8 mouse cellular contexts compared by ENCODE assay signal in the genomic region with DNA sequence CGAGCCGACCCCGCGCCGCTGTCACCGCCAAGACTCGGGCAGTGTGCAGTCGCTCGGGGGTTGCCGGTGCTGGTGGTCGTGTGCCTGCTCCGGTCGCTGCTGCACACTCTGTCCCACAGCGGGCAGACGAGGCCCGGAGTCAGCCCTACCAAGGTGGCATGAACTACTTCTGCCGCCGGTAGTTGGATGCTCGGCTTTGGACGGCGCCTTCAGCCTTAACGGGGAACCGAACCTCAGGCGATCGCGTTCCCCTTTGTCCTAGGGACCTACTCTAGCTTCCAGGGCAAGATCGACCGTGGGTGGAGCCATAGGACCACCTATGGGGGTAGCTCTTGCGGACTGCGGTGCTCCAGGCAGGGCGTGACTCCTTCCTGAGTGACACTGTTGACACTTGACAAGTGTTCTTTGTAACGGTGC. TPM values are rescaled to one million over a fixed set of nuclear protein-coding genes. Genes with fewer than 3 reads are reported as not detected.
DNase-seq lines count a peak whose midpoint lies in the region; ATAC-seq and TF ChIP-seq lines count a peak whose summit lies in the region.

No protein-coding gene starts in this region.

- DNase-seq in kidney, postnatal 10 days = no peak
- peak; percentile 52 to 57 (median 53) for DNase-seq in liver, embryonic 14.5 days (ENCODE audit: low read depth in 3 of 3, low spot score in 3 of 3)
- peak; percentile 58 to 70 for DNase-seq in spleen, postnatal 10 days (ENCODE audit: low spot score in 2 of 2)
- no peak for DNase-seq in gastrocnemius, adult 8-10 months (ENCODE audit: low spot score in 2 of 2)
- DNase-seq in layer of hippocampus, adult 11-12 months (ENCODE audit: low spot score) = no peak

- H3K27ac ChIP-seq in kidney, embryonic 15.5 days = peak overlapping the region; percentile 84; the same call in 1 of the 2 replicates
- peak overlapping the region; percentile 98 for H3K27ac ChIP-seq in bone marrow, adult 2 months (ENCODE audit: control insufficient read depth, insufficient read depth, low read depth, low read length, poor library complexity)
- peak overlapping the region in 1 of 2 experiments; percentile 2; a peak in 1 of 4 replicates for H3K27ac ChIP-seq in heart, embryonic 14.5 days (replicated peaks in 1 of 2; ENCODE audit: control insufficient read depth in 1 of 2, insufficient read depth in 1 of 2, low read depth in 2 of 2, low read length in 2 of 2)
- H3K27ac ChIP-seq in liver, embryonic 14.5 days = peak overlapping the region; percentile 99

- under 1% methylated on average over 32 of the region's 32 CpGs for WGBS in kidney, embryonic 15.5 days
- 0% methylated on average over 32 of the region's 32 CpGs for WGBS in bone marrow, adult 2 months
- under 1% methylated on average over 32 of the region's 32 CpGs for WGBS in heart, embryonic 14.5 days
- WGBS in liver, embryonic 14.5 days (ENCODE audit: insufficient replicate concordance) = under 1% methylated on average over 32 of the region's 32 CpGs

- H3K4me2 ChIP-seq in kidney, embryonic 15.5 days = peak overlapping the region; percentile 95
- peak overlapping the region; percentile 96 for H3K4me2 ChIP-seq in heart, embryonic 14.5 days (ENCODE audit: low read length)
- H3K4me2 ChIP-seq in liver, embryonic 14.5 days (ENCODE audit: low read depth) = peak overlapping the region; percentile 90

- H3K9me3 ChIP-seq in kidney, embryonic 15.5 days (replicated peaks) = no peaks in the 10 kb centered on the region
- 0 out of 2 replicates have a peak, but pooled peaks cover 4% of the 10 kb centered on the region for H3K9me3 ChIP-seq in heart, embryonic 14.5 days (ENCODE audit: control insufficient read depth, low read length)
- no peaks in the 10 kb centered on the region for H3K9me3 ChIP-seq in liver, embryonic 14.5 days (ENCODE audit: control insufficient read depth, low read length)

- H3K27me3 ChIP-seq in kidney, embryonic 15.5 days = 0 out of 2 replicates have a peak, but pooled peaks cover 3% of the 10 kb centered on the region
- peaks cover 69% of the 10 kb centered on the region for H3K27me3 ChIP-seq in heart, embryonic 14.5 days (ENCODE audit: control insufficient read depth, insufficient read depth, low read length)
- H3K27me3 ChIP-seq in liver, embryonic 14.5 days (ENCODE audit: control insufficient read depth, insufficient read depth, low read length) = no peaks in the 10 kb centered on the region

- H3K4me3 ChIP-seq in kidney, embryonic 15.5 days (replicated peaks) = peak overlapping the region; percentile 88
- H3K4me3 ChIP-seq in bone marrow, adult 2 months (replicated peaks; ENCODE audit: control insufficient read depth, low read depth, low read length) = peak overlapping the region; percentile 87
- H3K4me3 ChIP-seq in heart, embryonic 14.5 days (ENCODE audit: control insufficient read depth in 1 of 2, insufficient read depth in 1 of 2, low read depth in 1 of 2, low read length in 2 of 2) = peak overlapping the region; percentile 64 to 69
- peak overlapping the region; percentile 71 to 98 for H3K4me3 ChIP-seq in liver, embryonic 14.5 days (ENCODE audit: insufficient read depth in 1 of 2, low read depth in 2 of 2, low read length in 2 of 2)

- peak overlapping the region; percentile 73 for H3K9ac ChIP-seq in kidney, embryonic 15.5 days
- peak overlapping the region; percentile 74 for H3K9ac ChIP-seq in heart, embryonic 14.5 days (ENCODE audit: low read length)
- H3K9ac ChIP-seq in liver, embryonic 14.5 days (replicated peaks) = peak overlapping the region; percentile 98

- H3K4me1 ChIP-seq in kidney, embryonic 15.5 days = peaks cover 15% of the 10 kb centered on the region
- peaks cover 4% of the 10 kb centered on the region for H3K4me1 ChIP-seq in bone marrow, adult 2 months (ENCODE audit: control insufficient read depth, insufficient read depth, low read length)
- H3K4me1 ChIP-seq in heart, embryonic 14.5 days (ENCODE audit: control insufficient read depth in 2 of 2, insufficient read depth in 2 of 2, low read length in 2 of 2) = peaks cover 0 to 4% of the 10 kb centered on the region in 2 experiments; a peak in 2 of 4 replicates
- peaks cover 17 to 21% of the 10 kb centered on the region in 2 experiments for H3K4me1 ChIP-seq in liver, embryonic 14.5 days (replicated peaks; ENCODE audit: control insufficient read depth in 2 of 2, insufficient read depth in 2 of 2, low read length in 1 of 2)

- TF ChIP-seq CTCF in bone marrow, adult 2 months (IDR thresholded peaks at IDR 0.05; ENCODE audit: control insufficient read depth, insufficient read depth, low read length) = no peak
- peak; percentile 1; the same call in 1 of the 2 replicates for TF ChIP-seq CTCF in liver, embryonic 14.5 days (IDR thresholded peaks at IDR 0.05; ENCODE audit: low read depth)

- no peak for TF ChIP-seq EP300 in liver, embryonic 14.5 days (IDR thresholded peaks at IDR 0.05; ENCODE audit: low read depth)

- TF ChIP-seq POLR2A in bone marrow, adult 2 months (IDR thresholded peaks at IDR 0.05; ENCODE audit: borderline replicate concordance, control insufficient read depth, low read depth, low read length) = peak; percentile 28; the same call in 1 of the 2 replicates

- peak; percentile 82 for ATAC-seq in kidney, embryonic 15.5 days (replicated peaks; ENCODE audit: low FRiP score)
- peak; percentile 34 for ATAC-seq in heart, embryonic 14.5 days (ENCODE audit: insufficient number of reproducible peaks, insufficient read depth, low FRiP score, low read depth)
- peak; percentile 73 for ATAC-seq in liver, embryonic 14.5 days (ENCODE audit: insufficient read depth)

- H3K36me3 ChIP-seq in kidney, embryonic 15.5 days = no peaks in the 10 kb centered on the region
- no peaks in the 10 kb centered on the region for H3K36me3 ChIP-seq in heart, embryonic 14.5 days (ENCODE audit: control insufficient read depth, insufficient read depth, low read length)
- H3K36me3 ChIP-seq in liver, embryonic 14.5 days (replicated peaks; ENCODE audit: control insufficient read depth, insufficient read depth, low read depth) = peaks cover 6% of the 10 kb centered on the region

RNA-seq across cellular contexts. Expression of a gene that starts 0.4 kb away (rescaled TPM):
- polyA plus RNA-seq in kidney, embryonic 15.5 days (2015; fragmentation: Nextera tagmentation; extraction: Ambion mirVana) = 10.7 and 13.7 TPM in 2 replicates
- 20.8 and 21.2 TPM in 2 replicates for polyA plus RNA-seq in bone marrow, adult 2 months (2011; ENCODE audit: insufficient read depth, insufficient read length, low replicate concordance, missing spikeins)
- polyA plus RNA-seq in heart, embryonic 14.5 days (2014; fragmentation: Nextera tagmentation; extraction: Ambion mirVana) = 3.1 and 4.6 TPM in 2 replicates
- 7.5 and 11.0 TPM in 2 replicates for polyA plus RNA-seq in liver, embryonic 14.5 days (2012; rRNA removed)
- polyA plus RNA-seq in liver, embryonic 14.5 days (2014; fragmentation: Nextera tagmentation; extraction: Ambion mirVana) = 9.5 and 11.1 TPM in 2 replicates
- total RNA-seq in gastrocnemius, adult 8-10 months (2022) = not detected

Comparison
In these comparisons a context has a peak if more than half of its experiments do, and no peak if none do; other contexts are left out.
1. DNase-seq: peak in liver, embryonic 14.5 days (3 of 3) and spleen, postnatal 10 days (2 of 2); none in kidney, postnatal 10 days (single experiment), gastrocnemius, adult 8-10 months (0 of 2) and layer of hippocampus, adult 11-12 months (single experiment).
2. Peak in every context shown above with its lines, with median percentiles within 50 percentile points of each other: ATAC-seq, H3K4me2 ChIP-seq, H3K4me3 ChIP-seq and H3K9ac ChIP-seq.